Mouse (Mus musculus): ENCODE measurements around the gene Ccdc110.

Ccdc110 gene

GRCm38 (mm10) chr8:45934582-45935014 lies at the start of gene Ccdc110:
Ccdc110 (plus strand) TSS chr8:45934619.
- peak; percentile 91 for DNase-seq (ENCODE audit: low read depth, low spot score)

DNA sequence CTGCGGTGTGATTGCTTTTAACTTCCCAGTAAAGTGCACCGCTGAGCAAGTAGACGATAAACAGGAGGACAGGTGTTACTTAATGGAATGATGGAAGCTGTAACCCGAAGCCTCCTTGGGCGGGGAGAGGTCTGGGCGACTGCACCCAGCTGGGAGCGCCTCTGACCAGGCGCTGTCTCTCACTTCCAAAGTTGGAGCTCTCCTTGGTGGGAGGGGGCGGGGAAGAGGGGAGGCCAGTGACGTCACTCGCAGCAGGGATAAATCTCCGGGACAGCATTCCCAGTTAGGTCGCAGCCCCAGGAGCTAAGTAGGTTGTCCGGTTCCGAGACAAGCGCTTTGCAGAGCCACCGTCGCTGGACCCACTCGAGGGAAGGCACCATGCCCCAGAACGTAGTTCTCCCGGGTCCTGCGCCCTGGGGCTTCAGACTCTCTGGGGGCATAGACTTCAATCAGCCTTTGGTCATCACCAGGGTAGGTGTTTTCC lies 49.2 kb upstream of the Ccdc110 start, which contains the start of gene Pdlim3:
Gene Pdlim3, plus strand, starts transcription at position 260 of the 484 bp plus-strand sequence.
- DNase-seq (ENCODE audit: low read depth, low spot score), result no peak

- DNase-seq (ENCODE audit: low read depth, low spot score), result no peak
These were observed 48.6 kb upstream of the Ccdc110 start for GRCm38 (mm10) chr8:45885775-45886174.

GRCm38 (mm10) chr8:45889737-45890136 lies 44.7 kb upstream of the Ccdc110 start:
- DNase-seq (ENCODE audit: low read depth, low spot score), result no peak

DNA sequence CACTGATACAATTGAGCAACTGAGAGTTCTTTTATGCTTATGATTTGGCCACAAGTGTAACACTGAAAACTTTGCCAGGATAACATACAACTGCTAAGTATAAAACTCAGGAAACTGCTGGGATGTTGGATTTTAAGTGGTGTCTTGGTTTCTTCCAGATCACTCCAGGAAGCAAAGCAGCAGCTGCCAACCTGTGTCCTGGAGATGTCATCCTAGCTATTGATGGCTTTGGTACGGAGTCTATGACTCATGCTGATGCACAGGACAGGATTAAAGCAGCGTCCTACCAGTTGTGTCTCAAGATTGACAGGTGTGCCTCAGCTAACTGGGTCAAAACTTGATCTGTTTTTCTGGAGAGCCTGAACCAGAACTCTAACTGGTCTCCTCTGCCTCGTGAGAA lies 37.8 kb upstream of the Ccdc110 start:
- DNase-seq (ENCODE audit: low read depth, low spot score), result no peak

GRCm38 (mm10) chr8:45899783-45900182 lies 34.6 kb upstream of the Ccdc110 start:
- no peak for DNase-seq (ENCODE audit: low read depth, low spot score)

DNA sequence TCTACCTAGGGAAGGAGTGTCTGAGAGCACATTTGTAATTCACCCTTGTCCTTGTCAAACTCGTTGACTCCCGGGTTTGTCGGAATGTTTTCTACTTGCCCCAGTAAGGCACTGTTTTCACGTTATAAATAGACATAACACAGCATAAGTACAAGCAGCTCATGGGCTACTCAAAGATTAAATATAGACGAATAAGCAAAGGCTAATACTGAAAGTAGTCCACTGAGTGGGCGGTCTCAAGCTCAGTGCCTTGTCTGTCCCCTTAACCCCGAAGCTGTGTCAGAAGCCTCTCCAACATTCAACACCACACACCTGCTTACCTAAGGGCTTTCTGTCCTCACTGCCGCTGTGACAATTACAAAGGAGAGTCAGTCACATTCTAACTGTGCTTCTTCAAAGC lies 32.8 kb upstream of the Ccdc110 start:
- DNase-seq (ENCODE audit: low read depth, low spot score), result no peak

DNA sequence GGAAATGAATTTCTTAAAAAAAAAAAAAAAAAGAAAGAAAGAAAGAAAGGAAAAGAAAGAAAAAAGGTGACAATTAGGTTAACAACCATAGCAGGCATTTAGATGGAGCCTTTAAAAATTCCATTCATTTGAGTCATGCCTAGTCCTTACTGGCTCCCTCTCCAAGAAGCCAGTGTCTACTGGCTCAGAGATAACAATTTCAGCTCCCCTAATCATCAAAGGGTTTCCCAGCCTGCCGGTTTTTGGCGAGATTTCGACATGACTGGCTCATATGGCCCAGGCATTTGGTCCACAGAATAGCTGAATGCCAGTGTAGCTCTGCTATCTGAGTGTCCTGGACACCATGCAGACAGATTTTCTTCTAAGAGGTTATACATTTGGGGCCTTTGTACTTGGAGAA lies 30.8 kb upstream of the Ccdc110 start:
- DNase-seq (ENCODE audit: low read depth, low spot score), result no peak

DNA sequence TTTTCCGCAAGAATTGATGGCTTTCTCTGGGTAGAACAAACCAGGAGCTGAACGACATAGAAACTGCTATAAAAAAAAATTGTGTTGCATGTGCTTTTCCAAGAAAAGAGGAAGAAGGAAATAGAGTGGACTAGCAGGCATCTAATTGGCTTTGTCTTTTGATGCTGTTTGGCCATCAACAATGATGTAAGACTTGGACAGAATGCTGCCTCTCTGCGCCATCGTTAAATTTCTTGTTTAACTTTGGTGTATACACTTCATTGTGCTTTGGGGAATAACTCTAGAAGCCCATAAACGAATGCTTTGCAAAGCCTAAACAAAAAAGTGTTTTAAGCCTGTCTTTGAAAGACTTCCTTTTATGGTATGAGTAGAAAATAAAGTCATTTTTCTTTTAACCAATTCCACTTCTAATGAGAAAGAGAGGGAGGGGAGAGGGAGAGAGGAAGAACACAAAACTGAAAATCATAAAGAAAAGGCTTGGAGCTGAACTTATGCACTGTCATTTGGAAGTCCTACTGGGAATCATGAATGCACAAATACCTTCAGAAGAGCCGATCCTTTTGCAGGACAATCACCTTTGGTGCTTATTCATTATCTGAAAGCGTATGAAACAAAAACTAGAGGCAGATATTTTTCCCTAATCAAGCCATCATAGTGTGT lies 28.7 kb upstream of the Ccdc110 start:
- no peak for DNase-seq (ENCODE audit: low read depth, low spot score)

DNA sequence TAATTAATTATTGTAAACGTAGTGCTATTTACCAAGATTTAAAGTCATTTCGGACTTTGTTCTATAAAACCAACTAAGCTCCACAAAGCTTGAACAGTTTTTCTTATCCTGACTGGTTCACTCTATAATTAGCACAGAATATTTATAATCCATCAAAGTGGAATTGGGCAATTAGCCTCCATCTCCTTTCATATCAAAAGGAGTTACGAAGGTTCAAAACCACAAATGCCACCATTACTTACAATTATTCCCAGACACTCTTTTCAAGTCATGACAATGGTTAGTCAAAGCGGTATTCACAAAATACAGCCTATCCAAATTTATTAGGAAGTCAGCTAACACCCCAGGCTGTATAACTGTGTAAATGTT lies 28.2 kb upstream of the Ccdc110 start:
- DNase-seq (ENCODE audit: low read depth, low spot score), result no peak

DNA sequence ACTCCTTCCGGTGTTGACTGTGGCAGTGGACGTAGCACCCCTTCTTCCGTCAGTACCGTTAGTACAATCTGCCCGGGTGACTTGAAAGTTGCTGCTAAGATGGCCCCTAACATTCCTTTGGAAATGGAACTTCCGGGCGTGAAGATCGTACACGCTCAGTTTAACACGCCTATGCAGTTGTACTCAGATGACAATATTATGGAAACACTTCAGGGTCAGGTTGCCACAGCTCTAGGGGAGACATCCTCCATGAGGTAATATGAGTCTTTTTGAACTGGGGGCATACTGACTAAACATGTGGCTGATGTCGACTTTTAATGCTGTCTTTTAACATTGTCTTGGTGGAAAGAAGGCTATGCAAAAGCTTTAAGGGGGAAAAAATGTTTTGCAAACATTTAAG lies 20.7 kb upstream of the Ccdc110 start:
- DNase-seq (ENCODE audit: low read depth, low spot score), result no peak

- DNase-seq (ENCODE audit: low read depth, low spot score), result no peak
These were observed 17.9 kb upstream of the Ccdc110 start for GRCm38 (mm10) chr8:45916496-45916895.

DNA sequence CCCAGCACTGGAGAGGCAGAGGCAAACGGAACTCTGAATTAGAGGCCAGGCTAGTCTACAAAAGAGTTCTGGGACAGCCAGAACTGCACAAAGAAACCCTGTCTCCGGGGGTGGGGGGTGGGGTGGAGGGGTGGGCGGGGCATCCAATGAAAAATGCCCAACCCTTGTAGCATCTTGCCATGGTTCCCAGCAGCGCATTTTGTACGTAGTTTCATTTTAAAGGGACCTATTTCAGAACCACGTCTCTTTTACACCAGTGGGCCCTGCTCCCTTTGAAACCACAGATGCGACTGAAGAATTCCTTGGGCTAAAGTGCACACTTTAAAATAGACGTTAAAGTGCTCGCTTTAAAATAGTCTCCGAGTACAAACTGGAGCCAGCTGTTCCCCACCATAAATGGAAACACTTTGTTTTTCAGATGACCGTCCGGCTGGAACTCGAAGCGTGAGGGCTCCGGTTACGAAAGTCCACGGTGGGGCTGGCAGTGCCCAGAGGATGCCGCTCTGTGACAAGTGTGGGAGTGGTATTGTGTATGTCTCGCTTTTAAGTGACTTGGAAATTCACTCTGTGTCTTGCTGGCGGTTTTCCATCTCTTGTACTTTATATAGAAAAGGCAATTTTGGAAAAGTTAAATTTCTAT lies 17.3 kb upstream of the Ccdc110 start:
- no peak for DNase-seq (ENCODE audit: low read depth, low spot score)

DNA sequence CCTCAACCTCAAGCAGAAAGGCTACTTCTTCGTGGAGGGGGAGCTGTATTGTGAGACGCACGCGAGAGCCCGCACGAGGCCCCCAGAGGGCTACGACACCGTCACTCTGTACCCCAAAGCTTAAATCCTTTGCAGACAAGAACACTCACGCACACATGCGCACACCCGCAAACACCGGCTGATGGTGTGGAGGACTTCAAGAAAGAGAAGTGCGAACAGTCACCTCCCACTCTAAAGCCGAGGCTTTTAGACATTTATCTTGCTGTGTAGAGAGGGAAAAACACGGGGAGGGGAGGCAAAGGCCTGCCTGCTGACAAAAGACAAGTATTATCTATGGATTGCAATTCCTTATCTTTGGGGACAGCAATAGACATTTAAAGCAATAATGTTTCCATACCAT lies 15.5 kb upstream of the Ccdc110 start:
- no peak for DNase-seq (ENCODE audit: low read depth, low spot score)

DNA sequence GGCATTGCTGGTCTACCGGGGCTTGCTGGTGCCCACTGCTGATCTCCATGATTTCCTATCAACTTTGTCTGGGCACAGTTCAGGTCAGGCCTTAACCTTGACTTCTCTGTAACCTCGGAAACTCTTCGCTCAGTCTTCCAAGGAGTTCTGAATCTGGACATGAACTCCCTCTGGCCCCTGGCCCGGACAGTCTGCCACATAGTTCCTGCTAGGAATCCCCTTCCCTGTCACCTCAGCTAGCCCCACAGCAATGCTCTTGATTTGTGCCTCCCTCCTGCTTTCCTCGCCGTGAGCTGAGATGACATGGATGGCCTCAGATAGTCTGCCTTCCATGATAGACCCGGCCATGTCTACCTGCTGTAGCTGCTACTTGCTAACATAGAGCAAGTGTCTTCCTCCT lies 14.0 kb upstream of the Ccdc110 start:
- no peak for DNase-seq (ENCODE audit: low read depth, low spot score)

- no peak for DNase-seq (ENCODE audit: low read depth, low spot score)
These were observed 12.3 kb upstream of the Ccdc110 start for GRCm38 (mm10) chr8:45922116-45922515.

GRCm38 (mm10) chr8:45936986-45937385 lies 2.6 kb downstream of the Ccdc110 start:
- no peak for DNase-seq (ENCODE audit: low read depth, low spot score)

GRCm38 (mm10) chr8:45946283-45946682 lies 11.9 kb downstream of the Ccdc110 start:
- DNase-seq (ENCODE audit: low read depth, low spot score), result no peak

DNA sequence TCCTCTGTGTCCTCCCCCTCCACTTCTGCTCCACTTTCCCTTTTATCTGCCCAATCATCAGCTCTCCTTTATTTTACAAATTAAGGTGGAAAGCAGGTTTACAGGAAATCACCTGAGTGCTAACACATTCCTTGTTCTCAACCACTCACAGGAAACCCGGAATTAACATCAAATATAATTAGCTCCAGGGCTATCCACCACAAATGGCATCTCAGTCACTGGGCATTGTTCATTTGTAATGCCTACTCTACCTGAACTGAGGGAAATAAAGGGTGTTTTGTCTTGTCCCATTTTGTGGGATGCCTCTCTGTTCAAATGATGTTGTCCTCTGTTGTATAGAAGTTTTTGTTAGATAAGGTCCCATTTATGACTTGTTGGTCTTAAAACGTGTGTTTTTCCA lies 16.2 kb downstream of the Ccdc110 start:
- no peak for DNase-seq (ENCODE audit: low read depth, low spot score)

- no peak for DNase-seq (ENCODE audit: low read depth, low spot score)
These were observed 36.5 kb downstream of the Ccdc110 start for GRCm38 (mm10) chr8:45970894-45971293.

- no peak for DNase-seq (ENCODE audit: low read depth, low spot score)
These were observed 39.6 kb downstream of the Ccdc110 start for GRCm38 (mm10) chr8:45973988-45974505.

DNA sequence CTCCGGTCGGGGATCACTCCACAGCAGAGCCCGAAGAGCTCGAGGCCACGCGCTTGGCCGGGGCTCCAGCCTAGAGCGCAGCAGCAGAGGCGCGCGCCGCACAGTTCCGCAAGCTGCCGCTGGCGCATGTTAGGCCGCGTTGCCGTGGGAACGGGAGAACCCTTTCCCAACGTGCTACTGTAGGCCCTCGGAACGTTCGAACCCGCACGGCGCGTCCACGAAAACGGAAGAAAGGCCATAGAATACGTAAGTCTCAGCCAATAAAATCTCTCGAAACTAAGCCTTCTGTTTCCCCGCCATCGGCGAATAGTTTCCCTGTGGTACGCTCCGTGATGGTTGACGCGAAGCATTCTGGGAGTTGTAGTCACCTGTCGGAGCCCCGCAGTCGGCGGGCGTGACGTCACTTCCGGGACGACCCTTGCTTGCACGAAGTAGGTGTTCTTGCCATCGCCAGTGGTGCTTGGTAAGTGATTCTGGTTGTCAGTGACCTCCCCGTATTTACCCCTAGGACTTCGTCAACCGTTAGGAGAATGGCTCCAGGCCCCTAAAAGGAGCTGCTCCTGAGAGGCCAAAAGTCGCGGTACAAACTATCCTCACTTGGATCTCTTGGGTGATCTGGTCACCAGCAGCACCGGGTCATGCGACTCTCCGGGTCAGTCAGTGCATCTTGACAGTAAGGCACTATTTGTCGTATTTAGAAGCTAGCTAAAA lies 40.9 kb downstream of the Ccdc110 start, which contains the start of the genes 1700029J07Rik and Ufsp2:
Gene 1700029J07Rik, minus strand, starts transcription at position 127 of the 711 bp plus-strand sequence.
Gene Ufsp2, plus strand, starts transcription at position 403 of the 711 bp plus-strand sequence.
- peak; percentile 95 for DNase-seq (ENCODE audit: low read depth, low spot score)

Data from retina, postnatal 7 days (tissue).